Mouse (Mus musculus) intestine, embryonic 14.5 days (tissue): ENCODE results near the gene Ncam1. TPM values are rescaled to one million over a fixed set of nuclear protein-coding genes. Genes with fewer than 3 reads are reported as not detected.

Experiments
- ATAC-seq: fragments of 200-750 bp; cut with Nextera tagmentation; replicated peaks from 2 replicates; pipeline ENCODE4 v1.8.0; 2017; ENCODE audit warnings: low read depth, moderate number of reproducible peaks, moderate TSS enrichment, moderate library complexity; ENCODE audit not compliant: low FRiP score, low TSS enrichment
- DNase-seq: peaks from one replicate; pipeline ENCODE4 v3.0.0-alpha.2; 2018; ENCODE audit warnings: low spot score
- H3K27ac ChIP-seq: fragments of 300-500 bp; sonication (generic); 2 replicates; pipeline ENCODE4 v1.5.1; 2014; ENCODE audit warnings: low read depth, mild to moderate bottlenecking, control low read depth
- H3K27me3 ChIP-seq: fragments of 300-500 bp; sonication (generic); replicated peaks from 2 replicates; pipeline ENCODE4 v1.6.1; 2014; ENCODE audit warnings: low read length, control low read depth; ENCODE audit not compliant: control insufficient read depth, insufficient read depth
- H3K36me3 ChIP-seq: fragments of 300-500 bp; sonication (generic); 2 replicates; pipeline ENCODE4 v1.6.1; 2014; ENCODE audit warnings: low read length, control low read depth; ENCODE audit not compliant: control insufficient read depth, insufficient read depth
- H3K4me1 ChIP-seq: fragments of 300-500 bp; sonication (generic); replicated peaks from 2 replicates; pipeline ENCODE4 v1.6.1; 2014; ENCODE audit warnings: low read length, control low read depth, mixed read lengths; ENCODE audit not compliant: control insufficient read depth, insufficient read depth
- H3K4me2 ChIP-seq: fragments of 300-500 bp; sonication (generic); 2 replicates; pipeline ENCODE4 v1.6.1; 2014; ENCODE audit warnings: low read length
- H3K4me3 ChIP-seq: fragments of 300-500 bp; sonication (generic); 2 replicates; pipeline ENCODE4 v1.5.1; 2014; ENCODE audit warnings: low read depth, low read length, control low read depth, mixed read lengths
- H3K9ac ChIP-seq: fragments of 300-500 bp; sonication (generic); 2 replicates; pipeline ENCODE4 v1.6.1; 2014; ENCODE audit warnings: mild to moderate bottlenecking, low read length
- H3K9me3 ChIP-seq: fragments of 300-500 bp; sonication (generic); 2 replicates; pipeline ENCODE4 v1.6.1; 2016; ENCODE audit warnings: low read length, control low read depth; ENCODE audit not compliant: control insufficient read depth
- WGBS: fragments of 180-500 bp; shearing (Covaris S2); extraction: QIAGEN DNeasy Blood & Tissue Kit; methylation state at CpG from one replicate; pipeline ENCODE4 v1.1.7; 2014; 5-methylcytosine and 5-hydroxymethylcytosine counted together
- polyA plus RNA-seq: library from polyadenylated mRNA; unstranded; fragments of >200 nt; fragmentation: Nextera tagmentation; extraction: Ambion mirVana; gene quantifications from 2 replicates; pipeline ENCODE4 v1.2.1, GENCODE M21; 2014

The Ncam1 gene
- polyA plus RNA-seq, 1 experiment from 2014 or later: 82.1 TPM

GRCm38 (mm10) chr9:49617216-49617615 lies 181.5 kb downstream of the Ncam1 start:
- Histone ChIP-seq H3K9me3 (no peaks in the 10 kb centered on the region), H3K36me3 (no peaks in the 10 kb centered on the region), H3K9ac (no peak overlapping the region), H3K27me3 (no peaks in the 10 kb centered on the region), H3K4me3 (no peak overlapping the region), H3K4me1 (no peaks in the 10 kb centered on the region), H3K4me2 (no peak overlapping the region), H3K27ac (no peak overlapping the region)
- no peak for DNase-seq
- no peak for ATAC-seq
- 25% methylated on average over 3 of the region's 3 CpGs for WGBS

DNA sequence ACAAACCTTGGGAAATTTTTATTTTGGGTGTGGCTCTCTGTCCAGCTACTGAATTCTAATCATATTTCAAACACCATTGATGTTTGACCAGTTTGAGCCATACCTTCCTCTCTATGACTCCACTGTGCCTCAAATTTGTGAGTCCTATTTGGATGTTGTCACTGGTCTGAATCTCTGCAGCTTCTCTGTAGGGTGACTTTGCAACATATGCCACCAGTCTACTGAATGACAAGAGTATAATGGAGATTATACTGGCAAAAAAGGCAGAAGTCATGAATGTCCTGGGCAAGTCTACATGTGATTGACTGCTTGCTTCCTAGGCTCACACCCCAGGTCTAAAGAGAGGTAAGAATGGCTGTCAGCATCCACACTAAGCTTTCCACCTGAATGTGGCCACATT lies 186.3 kb downstream of the Ncam1 start:
- Histone ChIP-seq H3K9ac (no peak overlapping the region), H3K9me3 (no peaks in the 10 kb centered on the region), H3K4me3 (no peak overlapping the region), H3K36me3 (no peaks in the 10 kb centered on the region), H3K27me3 (no peaks in the 10 kb centered on the region), H3K27ac (no peak overlapping the region), H3K4me1 (0 out of 2 replicates have a peak, but pooled peaks cover 2% of the 10 kb centered on the region), H3K4me2 (no peak overlapping the region)
- DNase-seq: no peak
- ATAC-seq: no peak

GRCm38 (mm10) chr9:49608191-49608590 lies 190.5 kb downstream of the Ncam1 start:
- 38% methylated on average over 2 of the region's 2 CpGs for WGBS
- Histone ChIP-seq H3K27me3 (no peaks in the 10 kb centered on the region), H3K9me3 (no peaks in the 10 kb centered on the region), H3K4me2 (no peak overlapping the region), H3K27ac (no peak overlapping the region), H3K9ac (no peak overlapping the region), H3K4me3 (no peak overlapping the region), H3K36me3 (no peaks in the 10 kb centered on the region), H3K4me1 (peaks cover 16% of the 10 kb centered on the region; the same call in 1 of the 2 replicates)
- ATAC-seq (no peak), DNase-seq (no peak)

- H3K9me3 ChIP-seq: no peaks in the 10 kb centered on the region
- H3K27ac ChIP-seq: peak overlapping the region; percentile 34; the same call in 1 of the 2 replicates
- WGBS: 23% methylated on average over 2 of the region's 2 CpGs
- H3K27me3 ChIP-seq: no peaks in the 10 kb centered on the region
- H3K4me1 ChIP-seq: peaks cover 16% of the 10 kb centered on the region; the same call in 1 of the 2 replicates
- H3K9ac ChIP-seq: no peak overlapping the region
- ATAC-seq (no peak), DNase-seq (no peak)
- no peak overlapping the region for H3K4me3 ChIP-seq
- H3K36me3 ChIP-seq: no peaks in the 10 kb centered on the region
- H3K4me2 ChIP-seq: no peak overlapping the region
Observed at GRCm38 (mm10) chr9:49606717-49607116, 192.0 kb downstream of the Ncam1 start.

DNA sequence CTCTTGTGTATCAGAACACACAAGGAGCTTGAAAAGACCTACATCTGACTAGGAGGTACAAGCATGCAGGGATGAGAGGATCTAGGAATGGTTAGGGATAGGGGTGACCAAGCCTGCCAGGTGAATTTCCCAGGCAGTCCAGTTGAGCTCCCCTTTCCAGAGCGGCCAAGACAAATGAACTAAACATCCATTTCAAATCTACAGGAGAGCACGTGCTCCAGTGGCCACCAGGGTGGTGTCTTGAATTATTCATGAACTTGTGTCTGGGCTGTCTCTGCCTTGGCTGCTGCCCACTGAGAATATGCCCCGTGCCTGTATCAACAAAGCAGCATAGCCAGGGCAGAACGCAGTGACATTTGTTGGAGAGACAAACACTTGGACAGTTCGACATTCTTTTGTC lies 192.4 kb downstream of the Ncam1 start:
- no peaks in the 10 kb centered on the region for H3K27me3 ChIP-seq
- H3K36me3 ChIP-seq: no peaks in the 10 kb centered on the region
- no peak overlapping the region for H3K9ac ChIP-seq
- peak overlapping the region; percentile 34; the same call in 1 of the 2 replicates for H3K27ac ChIP-seq
- H3K9me3 ChIP-seq: no peaks in the 10 kb centered on the region
- 22% methylated on average over 5 of the region's 5 CpGs for WGBS
- H3K4me2 ChIP-seq: no peak overlapping the region
- H3K4me3 ChIP-seq: no peak overlapping the region
- DNase-seq (no peak), ATAC-seq (no peak)
- peaks cover 16% of the 10 kb centered on the region; the same call in 1 of the 2 replicates for H3K4me1 ChIP-seq

DNA sequence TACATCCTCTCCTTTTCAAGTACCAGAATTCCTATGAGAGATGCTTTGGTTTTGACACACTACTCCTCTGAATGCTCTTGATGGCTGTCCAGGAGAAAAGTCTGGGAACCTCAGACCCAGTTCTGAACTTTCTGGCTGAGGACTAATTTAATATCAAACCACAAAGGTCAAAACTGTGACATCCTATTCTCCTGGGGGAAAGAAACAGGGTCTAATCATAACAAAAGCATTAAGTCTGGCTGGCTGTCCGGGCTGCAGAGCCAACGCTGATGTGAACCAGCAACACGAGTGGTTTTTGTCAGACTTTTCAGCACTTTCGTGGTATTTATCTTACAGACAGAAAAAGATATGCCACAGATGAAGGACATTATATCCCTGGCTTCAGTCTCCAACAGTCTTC lies 192.9 kb downstream of the Ncam1 start:
- peak overlapping the region; percentile 34; the same call in 1 of the 2 replicates for H3K27ac ChIP-seq
- ATAC-seq: 0 out of 2 replicates have a peak, but pooled peaks have one; percentile 19
- H3K4me3 ChIP-seq: no peak overlapping the region
- WGBS: 21% methylated on average over 4 of the region's 4 CpGs
- no peak overlapping the region for H3K9ac ChIP-seq
- H3K27me3 ChIP-seq: no peaks in the 10 kb centered on the region
- no peaks in the 10 kb centered on the region for H3K36me3 ChIP-seq
- H3K4me1 ChIP-seq: peaks cover 16% of the 10 kb centered on the region; the same call in 1 of the 2 replicates
- H3K9me3 ChIP-seq: no peaks in the 10 kb centered on the region
- peak; percentile 58 for DNase-seq
- H3K4me2 ChIP-seq: no peak overlapping the region

- Histone ChIP-seq H3K9ac (no peak overlapping the region), H3K27me3 (no peaks in the 10 kb centered on the region), H3K9me3 (no peaks in the 10 kb centered on the region), H3K4me2 (no peak overlapping the region), H3K4me1 (peaks cover 16% of the 10 kb centered on the region; the same call in 1 of the 2 replicates), H3K36me3 (no peaks in the 10 kb centered on the region), H3K4me3 (no peak overlapping the region), H3K27ac (no peak overlapping the region; the same call in 1 of the 2 replicates)
- 74% methylated on average over 3 of the region's 3 CpGs for WGBS
- DNase-seq (no peak), ATAC-seq (no peak)
Observed at GRCm38 (mm10) chr9:49605351-49605750, 193.4 kb downstream of the Ncam1 start.

DNA sequence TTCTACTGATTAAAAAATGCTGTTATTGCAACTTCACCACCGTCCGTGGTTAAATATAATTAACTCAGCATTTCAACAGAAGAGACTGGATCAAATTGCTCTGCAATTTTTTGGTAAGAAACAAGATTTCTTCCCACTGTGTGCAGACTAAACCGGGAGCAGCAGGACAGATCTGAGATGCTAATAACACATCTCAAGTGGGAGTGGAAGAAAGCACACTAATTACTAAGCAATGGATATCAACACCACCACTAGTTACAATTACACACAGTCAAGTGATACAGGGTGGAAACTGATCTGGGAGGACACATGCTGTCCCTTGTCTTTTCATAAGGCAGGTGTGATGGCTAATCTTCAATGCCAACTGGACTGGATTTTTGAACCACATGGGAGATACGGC lies 197.5 kb downstream of the Ncam1 start:
- no peaks in the 10 kb centered on the region for H3K36me3 ChIP-seq
- no peak overlapping the region for H3K4me3 ChIP-seq
- no peak overlapping the region for H3K27ac ChIP-seq
- H3K4me1 ChIP-seq: peaks cover 8% of the 10 kb centered on the region; the same call in 1 of the 2 replicates
- H3K9me3 ChIP-seq: no peaks in the 10 kb centered on the region
- no peak overlapping the region for H3K4me2 ChIP-seq
- no peak overlapping the region for H3K9ac ChIP-seq
- ATAC-seq: no peak
- H3K27me3 ChIP-seq: no peaks in the 10 kb centered on the region
- 81% methylated on average over 4 of the region's 4 CpGs for WGBS
- no peak for DNase-seq

- DNase-seq (no peak), ATAC-seq (no peak)
- Histone ChIP-seq H3K4me2 (no peak overlapping the region), H3K4me1 (peaks cover 10% of the 10 kb centered on the region; the same call in 1 of the 2 replicates), H3K36me3 (no peaks in the 10 kb centered on the region), H3K9ac (no peak overlapping the region), H3K27me3 (no peaks in the 10 kb centered on the region), H3K4me3 (no peak overlapping the region), H3K27ac (no peak overlapping the region), H3K9me3 (no peaks in the 10 kb centered on the region)
- WGBS: 47% methylated on average over 11 of the region's 11 CpGs
Observed at GRCm38 (mm10) chr9:49595635-49596348, 202.9 kb downstream of the Ncam1 start.
